Mouse (Mus musculus) MEL (cell line): ENCODE results near the gene Rac2. TPM values are rescaled to one million over a fixed set of nuclear protein-coding genes. Genes with fewer than 3 reads are reported as not detected.

Experiments used
- DNase-seq: peaks from one replicate; pipeline ENCODE4 v3.0.0; 2011; ENCODE audit warnings: low read depth, low spot score
- H3K27ac ChIP-seq: 2 replicates; pipeline ENCODE4 v1.5.1; 2012; ENCODE audit warnings: low read depth, mild to moderate bottlenecking, control low read depth, low read length, moderate library complexity; ENCODE audit not compliant: control insufficient read depth
- H3K27me3 ChIP-seq, 2 experiments: fragments of 150-350 bp in 1 of 2; sonication (generic) in 1 of 2; 2 replicates each; pipeline ENCODE4 v1.6.1; 2012; ENCODE audit warnings: low read length in 2 of 2, mild to moderate bottlenecking in 2 of 2, improper control_type of control experiment in 1 of 2, moderate library complexity in 1 of 2; ENCODE audit not compliant: insufficient read depth in 2 of 2, control insufficient read depth in 1 of 2
- H3K36me3 ChIP-seq, 2 experiments: 2 replicates each; pipeline ENCODE4 v1.6.1; 2012 to 2014; ENCODE audit warnings: low read length in 2 of 2, improper control_type of control experiment in 1 of 2, inconsistent platforms in 1 of 2, mild to moderate bottlenecking in 1 of 2; ENCODE audit not compliant: insufficient read depth in 2 of 2, control insufficient read depth in 1 of 2
- H3K4me1 ChIP-seq, 2 experiments: fragments of 150-350 bp in 1 of 2; sonication (generic) in 1 of 2; 2 replicates each; pipeline ENCODE4 v1.6.1; 2012; ENCODE audit warnings: low read length in 2 of 2, improper control_type of control experiment in 1 of 2, mild to moderate bottlenecking in 1 of 2; ENCODE audit not compliant: insufficient read depth in 2 of 2, control insufficient read depth in 1 of 2
- H3K4me3 ChIP-seq, 2 experiments: fragments of 150-350 bp in 1 of 2; sonication (generic) in 1 of 2; 2 replicates each; pipeline ENCODE4 v1.5.1; 2012; ENCODE audit warnings: low read depth in 2 of 2, low read length in 2 of 2, mild to moderate bottlenecking in 2 of 2, moderate library complexity in 2 of 2, control low read depth in 1 of 2, improper control_type of control experiment in 1 of 2; ENCODE audit not compliant: control insufficient read depth in 1 of 2, insufficient read depth in 1 of 2
- H3K79me2 ChIP-seq: 2 replicates; pipeline ENCODE4 v1.6.1; 2012; ENCODE audit warnings: mild to moderate bottlenecking, low read length, moderate library complexity; ENCODE audit not compliant: control insufficient read depth, poor library complexity, insufficient read depth
- H3K9ac ChIP-seq: 2 replicates; pipeline ENCODE4 v1.6.1; 2012; ENCODE audit warnings: low read depth, mild to moderate bottlenecking, control low read depth, low read length, moderate library complexity; ENCODE audit not compliant: control insufficient read depth, poor library complexity, severe bottlenecking
- H3K9me3 ChIP-seq: fragments of 150-350 bp; sonication (generic); replicated peaks from 2 replicates; pipeline ENCODE4 v1.6.1; 2012; ENCODE audit warnings: mild to moderate bottlenecking, low read length, improper control_type of control experiment, moderate library complexity; ENCODE audit not compliant: insufficient read depth
- BHLHE40 ChIP-seq: IDR thresholded peaks from 2 replicates; pipeline ENCODE4 v1.6.1; 2012; ENCODE audit warnings: low read depth, mild to moderate bottlenecking, inconsistent platforms, low read length, improper control_type of control experiment, borderline replicate concordance
- CTCF ChIP-seq, 3 experiments: IDR thresholded peaks in 2 of 3; conservative IDR thresholded peaks in 1 of 3; 2 replicates each; pipeline ENCODE4 v1.5.1; 2011 to 2012; ENCODE audit warnings: low read length in 3 of 3, low read depth in 2 of 3, mild to moderate bottlenecking in 2 of 3, improper control_type of control experiment in 1 of 3, inconsistent platforms in 1 of 3, mixed read lengths in 1 of 3, moderate library complexity in 1 of 3; ENCODE audit not compliant: control insufficient read depth in 1 of 3, insufficient read depth in 1 of 3, poor library complexity in 1 of 3, severe bottlenecking in 1 of 3
- E2F4 ChIP-seq: IDR thresholded peaks from 2 replicates; pipeline ENCODE4 v1.6.1; 2011; ENCODE audit warnings: low read depth, low read length, improper control_type of control experiment, borderline replicate concordance
- ELF1 ChIP-seq: IDR thresholded peaks from 2 replicates; pipeline ENCODE4 v1.6.1; 2014; ENCODE audit warnings: low read depth, mild to moderate bottlenecking, inconsistent platforms, low read length, improper control_type of control experiment, moderate library complexity
- EP300 ChIP-seq, 2 experiments: IDR thresholded peaks; 2 replicates each; pipeline ENCODE4 v1.6.1; 2011; ENCODE audit warnings: improper control_type of control experiment in 2 of 2, low read length in 2 of 2, low read depth in 1 of 2, mild to moderate bottlenecking in 1 of 2
- HCFC1 ChIP-seq: IDR thresholded peaks from 2 replicates; pipeline ENCODE4 v1.6.1; 2012; ENCODE audit warnings: low read depth, mild to moderate bottlenecking, inconsistent platforms, low read length, improper control_type of control experiment, moderate library complexity
- JUND ChIP-seq: IDR thresholded peaks from 2 replicates; pipeline ENCODE4 v1.6.1; 2011; ENCODE audit warnings: low read depth, mild to moderate bottlenecking, improper control_type of control experiment, low read length
- MAFK ChIP-seq: IDR thresholded peaks from 2 replicates; pipeline ENCODE4 v1.6.1; 2011; ENCODE audit warnings: low read depth, mild to moderate bottlenecking, low read length, improper control_type of control experiment, borderline replicate concordance
- MAZ ChIP-seq: IDR thresholded peaks from 2 replicates; pipeline ENCODE4 v1.6.1; 2012; ENCODE audit warnings: low read depth, mild to moderate bottlenecking, inconsistent platforms, low read length, improper control_type of control experiment
- MEF2A ChIP-seq: IDR thresholded peaks from 2 replicates; pipeline ENCODE4 v1.6.1; 2014; ENCODE audit warnings: low read depth, mild to moderate bottlenecking, inconsistent platforms, low read length, improper control_type of control experiment; ENCODE audit not compliant: poor library complexity, insufficient replicate concordance, severe bottlenecking; ENCODE audit errors: extremely low read depth
- MXI1 ChIP-seq: IDR thresholded peaks from 2 replicates; pipeline ENCODE4 v1.6.1; 2011; ENCODE audit warnings: mild to moderate bottlenecking, low read depth, low read length, improper control_type of control experiment
- MYB ChIP-seq: IDR thresholded peaks from 2 replicates; pipeline ENCODE4 v1.6.1; 2011; ENCODE audit warnings: mild to moderate bottlenecking, low read depth, low read length, improper control_type of control experiment
- MYC ChIP-seq: IDR thresholded peaks from 2 replicates; pipeline ENCODE4 v1.6.1; 2011; ENCODE audit warnings: low read depth, mild to moderate bottlenecking, low read length, improper control_type of control experiment, moderate library complexity
- NELFE ChIP-seq: IDR thresholded peaks from 2 replicates; pipeline ENCODE4 v1.6.1; 2011; ENCODE audit warnings: low read depth, low read length, improper control_type of control experiment
- NRF1 ChIP-seq: IDR thresholded peaks from 2 replicates; pipeline ENCODE4 v1.6.1; 2014; ENCODE audit warnings: low read depth, mild to moderate bottlenecking, inconsistent platforms, low read length, improper control_type of control experiment, moderate library complexity; ENCODE audit not compliant: poor library complexity, insufficient read depth, severe bottlenecking
- POLR2A ChIP-seq, 2 experiments: IDR thresholded peaks; 2 replicates each; pipeline ENCODE4 v1.6.1; 2011 to 2012; ENCODE audit warnings: low read length in 2 of 2, mild to moderate bottlenecking in 2 of 2, control low read depth in 1 of 2, improper control_type of control experiment in 1 of 2, low read depth in 1 of 2, moderate library complexity in 1 of 2; ENCODE audit not compliant: control insufficient read depth in 1 of 2, insufficient read depth in 1 of 2, poor library complexity in 1 of 2
- POLR2AphosphoS5 ChIP-seq: IDR thresholded peaks from 2 replicates; pipeline ENCODE4 v1.6.1; 2012; ENCODE audit warnings: low read depth, borderline replicate concordance, mild to moderate bottlenecking, inconsistent platforms, low read length, moderate library complexity, mixed read lengths
- RAD21 ChIP-seq: IDR thresholded peaks from 2 replicates; pipeline ENCODE4 v1.6.1; 2011; ENCODE audit warnings: mild to moderate bottlenecking, low read depth, low read length, improper control_type of control experiment
- SIN3A ChIP-seq: IDR thresholded peaks from 2 replicates; pipeline ENCODE4 v1.6.1; 2012; ENCODE audit warnings: low read length, improper control_type of control experiment, inconsistent platforms
- SMC3 ChIP-seq: IDR thresholded peaks from 2 replicates; pipeline ENCODE4 v1.6.1; 2011; ENCODE audit warnings: low read depth, low read length, improper control_type of control experiment
- UBTF ChIP-seq: IDR thresholded peaks from 2 replicates; pipeline ENCODE4 v1.6.1; 2012; ENCODE audit warnings: low read depth, mild to moderate bottlenecking, inconsistent platforms, low read length, improper control_type of control experiment, moderate library complexity, borderline replicate concordance; ENCODE audit not compliant: insufficient read depth
- ZKSCAN1 ChIP-seq: IDR thresholded peaks from 2 replicates; pipeline ENCODE4 v1.6.1; 2012; ENCODE audit warnings: low read depth, mild to moderate bottlenecking, inconsistent platforms, low read length, improper control_type of control experiment, moderate library complexity
- ZMIZ1 ChIP-seq: IDR thresholded peaks from 2 replicates; pipeline ENCODE4 v1.6.1; 2012; ENCODE audit warnings: low read depth, mild to moderate bottlenecking, inconsistent platforms, low read length, improper control_type of control experiment, moderate library complexity
- ZNF384 ChIP-seq: IDR thresholded peaks from 2 replicates; pipeline ENCODE4 v1.6.1; 2012; ENCODE audit warnings: low read depth, mild to moderate bottlenecking, inconsistent platforms, low read length, improper control_type of control experiment
- polyA plus RNA-seq, 2 experiments: library from polyadenylated mRNA; stranded (reverse) in 1 of 2; unstranded in 1 of 2; fragments of >175 nt in 1 of 2; fragments of >200 nt in 1 of 2; gene quantifications; 2 replicates each; pipeline versions ENCODE4 v1.2.1 to v1.2.4; 2012; ENCODE audit warnings: low replicate concordance in 2 of 2, low read depth in 1 of 2; ENCODE audit not compliant: insufficient read length in 2 of 2, insufficient read depth in 1 of 2, missing spikeins in 1 of 2
- total RNA-seq: library from RNA; depleted of rRNA; stranded (reverse); fragments of 300-350 nt; gene quantifications from 2 replicates; pipeline ENCODE4 v1.2.3, GENCODE M21; 2012

The Rac2 gene
- total and polyA plus RNA-seq, 3 experiments = 257 to 881 (median 772) TPM

GRCm38 (mm10) chr15:78601180-78601579 lies 28.6 kb upstream of the Rac2 start:
- H3K9ac ChIP-seq = no peak overlapping the region
- H3K36me3 ChIP-seq = no peaks in the 10 kb centered on the region
- H3K4me3 ChIP-seq = no peak overlapping the region
- H3K79me2 ChIP-seq = no peaks in the 10 kb centered on the region
- H3K27me3 ChIP-seq = no peaks in the 10 kb centered on the region
- H3K4me1 ChIP-seq = peaks cover 0 to 11% of the 10 kb centered on the region in 2 experiments; a peak in 2 of 4 replicates
- no peak for DNase-seq
- H3K27ac ChIP-seq = no peak overlapping the region
- H3K9me3 ChIP-seq = no peaks in the 10 kb centered on the region
- TF ChIP-seq NELFE = no peak
- no peak for TF ChIP-seq SIN3A
- no peak for TF ChIP-seq SMC3
- no peak for TF ChIP-seq E2F4
- TF ChIP-seq UBTF = no peak
- no peak for TF ChIP-seq EP300 (IDR thresholded peaks at IDR 0.05; ENCODE audit: low read depth in 1 of 2, low read length in 2 of 2)
- no peak for TF ChIP-seq POLR2A (IDR thresholded peaks at IDR 0.05; ENCODE audit: control insufficient read depth in 1 of 2, insufficient read depth in 1 of 2, low read depth in 1 of 2, low read length in 2 of 2, poor library complexity in 1 of 2)
- no peak for TF ChIP-seq ELF1
- no peak for TF ChIP-seq ZNF384
- TF ChIP-seq MAZ = no peak

- Histone ChIP-seq H3K27me3 (no peaks in the 10 kb centered on the region), H3K4me3 (no peak overlapping the region), H3K27ac (no peak overlapping the region), H3K9ac (no peak overlapping the region), H3K36me3 (no peaks in the 10 kb centered on the region), H3K4me1 (peaks cover 0 to 11% of the 10 kb centered on the region in 2 experiments; a peak in 2 of 4 replicates)
- DNase-seq = no peak
- TF ChIP-seq ZKSCAN1 (peak; percentile 58; the same call in 1 of the 2 replicates), BHLHE40 (no peak), NRF1 (no peak)
- TF ChIP-seq, all 39 proteins: peak for 1
- H3K79me2 ChIP-seq = no peaks in the 10 kb centered on the region
- no peaks in the 10 kb centered on the region for H3K9me3 ChIP-seq
Measured at GRCm38 (mm10) chr15:78599529-78600193, 27.1 kb upstream of the Rac2 start.

GRCm38 (mm10) chr15:78599124-78599523 lies 26.5 kb upstream of the Rac2 start:
- Histone ChIP-seq H3K4me3 (no peak overlapping the region), H3K9ac (no peak overlapping the region), H3K27me3 (no peaks in the 10 kb centered on the region)
- TF ChIP-seq NELFE = no peak
- no peak for TF ChIP-seq POLR2AphosphoS5
- TF ChIP-seq HCFC1 = no peak
- TF ChIP-seq MEF2A = no peak
- no peak for TF ChIP-seq CTCF (IDR thresholded peaks at IDR 0.05 in 2 of 3, conservative IDR thresholded peaks at IDR 0.05 in 1 of 3; ENCODE audit: control insufficient read depth in 1 of 3, insufficient read depth in 1 of 3, low read depth in 2 of 3, low read length in 3 of 3, poor library complexity in 1 of 3, severe bottlenecking in 1 of 3)
- no peak for TF ChIP-seq MYB
- TF ChIP-seq MYC = no peak
- TF ChIP-seq ZNF384 = no peak
- TF ChIP-seq NRF1 = no peak
- no peak for TF ChIP-seq ZKSCAN1
- no peak for TF ChIP-seq SIN3A
- no peak for TF ChIP-seq RAD21
- no peak for TF ChIP-seq MAFK
- TF ChIP-seq ZMIZ1 = no peak
- TF ChIP-seq BHLHE40 = no peak
- no peak for TF ChIP-seq JUND
- TF ChIP-seq MXI1 = no peak
- TF ChIP-seq, all 39 proteins: peak for 0
- H3K4me1 ChIP-seq = peaks cover 0 to 11% of the 10 kb centered on the region in 2 experiments; a peak in 2 of 4 replicates
- H3K36me3 ChIP-seq = no peaks in the 10 kb centered on the region
- H3K9me3 ChIP-seq = no peaks in the 10 kb centered on the region
- no peak for DNase-seq
- no peak overlapping the region for H3K27ac ChIP-seq
- no peaks in the 10 kb centered on the region for H3K79me2 ChIP-seq
